Mouse (Mus musculus): ENCODE data around the gene Gfm2. TPM values are rescaled to one million over a fixed set of nuclear protein-coding genes. Genes with fewer than 3 reads are reported as not detected.
A peak's percentile ranks its signal among the peaks of the same experiment; 100 is the strongest.

The Gfm2 gene
- polyA plus RNA-seq, 1 experiment, result 20.9 TPM

- no peaks in the 10 kb centered on the region for H3K36me3 ChIP-seq (ENCODE audit: control insufficient read depth, insufficient read depth)
These were observed 67.4 kb downstream of the Gfm2 start for GRCm38 (mm10) chr13:97205052-97205701.

DNA sequence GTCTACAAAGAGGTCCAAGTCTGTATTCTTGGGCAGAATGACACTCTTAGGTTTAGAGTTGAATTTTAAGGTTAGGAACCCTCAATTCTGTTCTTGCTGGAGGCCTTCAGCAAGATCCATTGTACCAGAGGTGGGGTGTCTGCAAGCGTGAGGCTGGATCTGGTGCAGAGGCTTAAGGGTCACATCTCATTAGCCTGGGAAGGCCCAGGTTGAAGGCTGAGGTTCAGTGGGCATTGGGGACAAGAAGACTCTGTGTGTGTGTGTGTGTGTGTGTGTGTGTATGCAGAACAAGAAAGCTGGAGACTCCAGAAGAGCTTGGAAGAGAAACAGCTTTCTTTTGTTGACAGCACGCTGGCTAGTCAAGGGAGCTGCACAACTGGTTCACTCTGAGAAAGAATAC lies 68.3 kb downstream of the Gfm2 start:
- Histone ChIP-seq H3K79me2 (ENCODE audit: control insufficient read depth, insufficient read depth) (no peaks in the 10 kb centered on the region), H3K36me3 (ENCODE audit: control insufficient read depth, insufficient read depth) (no peaks in the 10 kb centered on the region), H3K27me3 (ENCODE audit: control insufficient read depth, insufficient read depth, insufficient read length) (no peaks in the 10 kb centered on the region), H3K4me2 (ENCODE audit: low read depth) (peak overlapping the region; percentile 88), H3ac (ENCODE audit: control insufficient read depth, insufficient read length) (no peak overlapping the region), H3K4me3 (peak overlapping the region; percentile 11)
- TF ChIP-seq POLR2A (IDR thresholded peaks at IDR 0.05; ENCODE audit: insufficient read length, low read depth), result no peak
- TF ChIP-seq MAX (IDR thresholded peaks at IDR 0.05; ENCODE audit: low read depth), result no peak
- no peak for TF ChIP-seq POLR2AphosphoS2 (IDR thresholded peaks at IDR 0.05; ENCODE audit: insufficient read length, low read depth)
- TF ChIP-seq E2F4 (IDR thresholded peaks at IDR 0.05; ENCODE audit: insufficient read depth), result no peak
- TF ChIP-seq SRF (IDR thresholded peaks at IDR 0.05; ENCODE audit: control insufficient read depth, insufficient read length, low read depth), result no peak
- TF ChIP-seq TCF12 (IDR thresholded peaks at IDR 0.05; ENCODE audit: insufficient read depth, poor library complexity, severe bottlenecking), result no peak
- no peak for TF ChIP-seq MYOG (IDR thresholded peaks at IDR 0.05; ENCODE audit: control insufficient read depth in 1 of 3, insufficient read depth in 1 of 3, insufficient read length in 2 of 3, low read depth in 2 of 3)
- TF ChIP-seq CEBPB (IDR thresholded peaks at IDR 0.05; ENCODE audit: insufficient read depth, poor library complexity, severe bottlenecking), result no peak
- no peak for TF ChIP-seq REST (IDR thresholded peaks at IDR 0.05; ENCODE audit: insufficient read depth, insufficient read length)
- TF ChIP-seq TCF3 (IDR thresholded peaks at IDR 0.05; ENCODE audit: insufficient read length, low read depth), result no peak
- TF ChIP-seq USF1 (IDR thresholded peaks at IDR 0.05; ENCODE audit: low read depth), result no peak
- no peak for TF ChIP-seq MYOD1 (IDR thresholded peaks at IDR 0.05; ENCODE audit: control insufficient read depth in 1 of 3, insufficient read length in 2 of 3, low read depth in 2 of 3)

More at GRCm38 (mm10) chr13:97205052-97205701, 67.4 kb downstream of the Gfm2 start:
- TF ChIP-seq MYOD1 (IDR thresholded peaks at IDR 0.05; ENCODE audit: control insufficient read depth in 1 of 3, insufficient read length in 2 of 3, low read depth in 2 of 3) (no peak), REST (IDR thresholded peaks at IDR 0.05; ENCODE audit: insufficient read depth, insufficient read length) (no peak), POLR2AphosphoS2 (IDR thresholded peaks at IDR 0.05; ENCODE audit: insufficient read length, low read depth) (peak; percentile 12), USF1 (IDR thresholded peaks at IDR 0.05; ENCODE audit: low read depth) (no peak), POLR2A (IDR thresholded peaks at IDR 0.05; ENCODE audit: insufficient read length, low read depth) (no peak), MYOG (IDR thresholded peaks at IDR 0.05; ENCODE audit: control insufficient read depth in 1 of 3, insufficient read depth in 1 of 3, insufficient read length in 2 of 3, low read depth in 2 of 3) (no peak), TCF3 (IDR thresholded peaks at IDR 0.05; ENCODE audit: insufficient read length, low read depth) (no peak), CEBPB (IDR thresholded peaks at IDR 0.05; ENCODE audit: insufficient read depth, poor library complexity, severe bottlenecking) (peak; percentile 73), SRF (IDR thresholded peaks at IDR 0.05; ENCODE audit: control insufficient read depth, insufficient read length, low read depth) (no peak), E2F4 (IDR thresholded peaks at IDR 0.05; ENCODE audit: insufficient read depth) (no peak), MAX (IDR thresholded peaks at IDR 0.05; ENCODE audit: low read depth) (no peak), TCF12 (IDR thresholded peaks at IDR 0.05; ENCODE audit: insufficient read depth, poor library complexity, severe bottlenecking) (no peak)
- Histone ChIP-seq H3K79me2 (ENCODE audit: control insufficient read depth, insufficient read depth) (no peaks in the 10 kb centered on the region), H3K4me3 (peak overlapping the region; percentile 11), H3ac (ENCODE audit: control insufficient read depth, insufficient read length) (no peak overlapping the region), H3K27me3 (ENCODE audit: control insufficient read depth, insufficient read depth, insufficient read length) (no peaks in the 10 kb centered on the region), H3K4me2 (ENCODE audit: low read depth) (peak overlapping the region; percentile 88)

DNA sequence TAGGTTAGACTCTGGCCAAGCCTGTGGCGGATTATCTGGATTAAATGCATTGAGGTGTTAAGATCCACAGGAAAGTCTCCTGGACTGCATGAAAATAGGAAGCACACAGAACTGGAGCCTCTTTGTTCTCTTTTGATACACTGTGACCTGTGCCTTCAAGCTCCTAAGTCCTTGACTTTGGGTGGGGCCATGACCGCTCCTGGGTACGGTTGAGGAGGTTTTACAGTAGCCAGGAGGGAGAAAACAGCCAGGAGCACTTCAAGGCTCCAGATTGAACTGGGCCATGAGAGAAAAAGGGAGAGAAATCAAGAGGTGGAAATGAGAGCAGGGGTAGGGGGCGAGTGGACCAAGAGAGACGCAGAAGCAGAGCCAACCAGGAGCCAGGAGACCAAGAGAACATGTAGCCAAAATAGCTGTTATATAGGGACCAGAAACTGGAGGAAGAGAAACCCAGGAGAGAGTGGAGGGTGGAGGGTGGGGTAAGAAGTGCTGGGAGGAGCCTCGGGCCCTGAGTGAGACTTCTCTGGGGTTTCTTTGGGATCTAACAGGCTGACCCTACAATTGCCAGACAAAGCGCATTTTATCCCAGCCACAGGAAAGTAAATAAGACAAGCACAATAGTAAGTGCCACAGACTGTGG lies 69.9 kb downstream of the Gfm2 start:
- H3K36me3 ChIP-seq (ENCODE audit: control insufficient read depth, insufficient read depth), result no peaks in the 10 kb centered on the region
- H3K79me2 ChIP-seq (ENCODE audit: control insufficient read depth, insufficient read depth), result no peaks in the 10 kb centered on the region
- TF ChIP-seq USF1 (IDR thresholded peaks at IDR 0.05; ENCODE audit: low read depth) (no peak), E2F4 (IDR thresholded peaks at IDR 0.05; ENCODE audit: insufficient read depth) (no peak), SRF (IDR thresholded peaks at IDR 0.05; ENCODE audit: control insufficient read depth, insufficient read length, low read depth) (no peak), TCF3 (IDR thresholded peaks at IDR 0.05; ENCODE audit: insufficient read length, low read depth) (no peak), MYOD1 (IDR thresholded peaks at IDR 0.05; ENCODE audit: control insufficient read depth in 1 of 3, insufficient read length in 2 of 3, low read depth in 2 of 3) (no peak), TCF12 (IDR thresholded peaks at IDR 0.05; ENCODE audit: insufficient read depth, poor library complexity, severe bottlenecking) (no peak), POLR2AphosphoS2 (IDR thresholded peaks at IDR 0.05; ENCODE audit: insufficient read length, low read depth) (no peak), POLR2A (IDR thresholded peaks at IDR 0.05; ENCODE audit: insufficient read length, low read depth) (no peak), MAX (IDR thresholded peaks at IDR 0.05; ENCODE audit: low read depth) (no peak), REST (IDR thresholded peaks at IDR 0.05; ENCODE audit: insufficient read depth, insufficient read length) (no peak), MYOG (IDR thresholded peaks at IDR 0.05; ENCODE audit: control insufficient read depth in 1 of 3, insufficient read depth in 1 of 3, insufficient read length in 2 of 3, low read depth in 2 of 3) (no peak), CEBPB (IDR thresholded peaks at IDR 0.05; ENCODE audit: insufficient read depth, poor library complexity, severe bottlenecking) (no peak)
- H3ac ChIP-seq (ENCODE audit: control insufficient read depth, insufficient read length), result no peak overlapping the region
- H3K4me2 ChIP-seq (ENCODE audit: low read depth), result no peak overlapping the region
- H3K27me3 ChIP-seq (ENCODE audit: control insufficient read depth, insufficient read depth, insufficient read length), result no peaks in the 10 kb centered on the region
- no peak overlapping the region for H3K4me3 ChIP-seq

GRCm38 (mm10) chr13:97208112-97208478 lies 70.4 kb downstream of the Gfm2 start:
- no peaks in the 10 kb centered on the region for H3K79me2 ChIP-seq (ENCODE audit: control insufficient read depth, insufficient read depth)
- H3K4me3 ChIP-seq, result no peak overlapping the region
- no peak overlapping the region for H3ac ChIP-seq (ENCODE audit: control insufficient read depth, insufficient read length)
- H3K4me2 ChIP-seq (ENCODE audit: low read depth), result no peak overlapping the region
- no peaks in the 10 kb centered on the region for H3K27me3 ChIP-seq (ENCODE audit: control insufficient read depth, insufficient read depth, insufficient read length)
- TF ChIP-seq TCF12 (IDR thresholded peaks at IDR 0.05; ENCODE audit: insufficient read depth, poor library complexity, severe bottlenecking), result no peak
- TF ChIP-seq E2F4 (IDR thresholded peaks at IDR 0.05; ENCODE audit: insufficient read depth), result no peak
- TF ChIP-seq SRF (IDR thresholded peaks at IDR 0.05; ENCODE audit: control insufficient read depth, insufficient read length, low read depth), result no peak
- no peak for TF ChIP-seq TCF3 (IDR thresholded peaks at IDR 0.05; ENCODE audit: insufficient read length, low read depth)
- no peak for TF ChIP-seq MAX (IDR thresholded peaks at IDR 0.05; ENCODE audit: low read depth)
- no peak for TF ChIP-seq MYOD1 (IDR thresholded peaks at IDR 0.05; ENCODE audit: control insufficient read depth in 1 of 3, insufficient read length in 2 of 3, low read depth in 2 of 3)
- no peak for TF ChIP-seq USF1 (IDR thresholded peaks at IDR 0.05; ENCODE audit: low read depth)
- TF ChIP-seq CEBPB (IDR thresholded peaks at IDR 0.05; ENCODE audit: insufficient read depth, poor library complexity, severe bottlenecking), result no peak
- TF ChIP-seq MYOG (IDR thresholded peaks at IDR 0.05; ENCODE audit: control insufficient read depth in 1 of 3, insufficient read depth in 1 of 3, insufficient read length in 2 of 3, low read depth in 2 of 3), result no peak
- no peak for TF ChIP-seq REST (IDR thresholded peaks at IDR 0.05; ENCODE audit: insufficient read depth, insufficient read length)
- TF ChIP-seq POLR2AphosphoS2 (IDR thresholded peaks at IDR 0.05; ENCODE audit: insufficient read length, low read depth), result no peak
- no peak for TF ChIP-seq POLR2A (IDR thresholded peaks at IDR 0.05; ENCODE audit: insufficient read length, low read depth)
- no peaks in the 10 kb centered on the region for H3K36me3 ChIP-seq (ENCODE audit: control insufficient read depth, insufficient read depth)
